Mouse (Mus musculus): ENCODE results near the gene Gak.

Gak gene

DNA sequence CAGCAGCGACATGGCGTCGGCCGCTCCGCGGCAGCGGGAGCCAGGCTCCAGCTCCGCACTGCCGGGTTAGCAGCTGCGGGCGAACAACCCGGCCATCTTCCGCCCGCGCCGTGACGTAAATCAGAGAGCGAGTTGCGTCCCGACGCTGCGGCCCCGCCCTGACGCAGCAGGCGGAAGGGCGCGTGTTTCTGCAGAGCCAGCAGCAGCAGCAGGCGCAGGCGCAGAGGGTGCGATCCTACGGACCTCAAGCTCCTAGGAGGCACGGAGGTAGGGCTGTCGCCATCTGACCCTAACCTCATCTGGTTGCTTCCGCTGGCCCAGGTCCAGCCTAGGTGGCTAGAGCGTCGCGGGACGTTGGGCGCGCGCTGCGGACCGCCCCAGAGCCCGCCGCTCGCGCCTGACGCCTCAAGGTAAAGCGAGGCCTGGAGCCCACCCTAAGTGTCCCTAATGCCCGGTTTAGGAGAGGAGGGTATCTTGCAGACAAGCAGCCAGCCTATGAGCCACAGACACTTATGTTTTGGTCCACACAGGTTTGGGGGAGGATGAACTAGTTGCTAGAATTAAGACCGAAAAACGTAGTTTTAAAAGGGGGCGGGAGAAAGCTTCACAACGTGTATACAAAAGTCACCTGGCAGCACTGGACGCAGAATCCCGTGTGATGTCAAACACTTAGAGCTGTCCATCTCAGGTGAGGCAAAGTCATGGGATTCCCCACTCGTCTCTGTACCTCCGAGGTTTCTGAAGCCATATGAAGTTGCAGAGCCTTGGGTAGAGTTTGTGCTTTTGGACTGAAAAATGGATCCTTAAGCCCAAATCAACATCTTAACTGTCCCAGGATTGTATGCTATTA, at the start of gene Gak, which contains the start of gene Tmem175:
Gene Gak, minus strand, starts transcription at position 122 of the 850 bp plus-strand sequence.
Gene Tmem175, plus strand, starts transcription at position 137 of the 850 bp plus-strand sequence.
- DNase-seq (ENCODE audit: low spot score in 2 of 2): peak; percentile 83 to 87

DNA sequence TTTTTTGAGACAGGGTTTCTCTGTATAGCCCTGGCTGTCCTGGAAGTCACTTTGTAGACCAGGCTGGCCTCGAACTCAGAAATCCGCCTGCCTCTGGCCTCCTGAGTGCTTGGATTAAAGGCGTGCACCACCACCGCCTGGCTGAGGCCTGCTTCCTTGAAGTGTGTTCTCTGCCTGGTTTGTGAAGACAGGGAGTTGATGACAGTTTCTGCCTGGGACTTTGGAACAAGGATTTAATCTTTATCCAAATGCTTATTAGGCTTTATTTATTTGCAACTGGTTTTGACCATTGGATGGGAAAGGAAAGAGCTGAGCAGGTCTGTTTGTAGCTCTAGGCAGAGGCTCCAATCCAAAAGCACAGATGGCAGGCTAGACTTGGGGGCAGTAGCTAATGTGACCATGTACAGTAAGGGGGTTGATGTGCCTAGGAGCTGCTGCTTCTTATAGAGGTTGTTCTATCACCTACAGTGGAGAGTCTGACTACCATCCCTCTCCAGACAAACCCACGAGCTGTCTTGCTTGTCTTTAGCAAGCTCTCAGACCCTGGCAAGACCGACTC, 48.8 kb upstream of the Gak start:
- no peak for DNase-seq (ENCODE audit: low spot score in 2 of 2)

DNA sequence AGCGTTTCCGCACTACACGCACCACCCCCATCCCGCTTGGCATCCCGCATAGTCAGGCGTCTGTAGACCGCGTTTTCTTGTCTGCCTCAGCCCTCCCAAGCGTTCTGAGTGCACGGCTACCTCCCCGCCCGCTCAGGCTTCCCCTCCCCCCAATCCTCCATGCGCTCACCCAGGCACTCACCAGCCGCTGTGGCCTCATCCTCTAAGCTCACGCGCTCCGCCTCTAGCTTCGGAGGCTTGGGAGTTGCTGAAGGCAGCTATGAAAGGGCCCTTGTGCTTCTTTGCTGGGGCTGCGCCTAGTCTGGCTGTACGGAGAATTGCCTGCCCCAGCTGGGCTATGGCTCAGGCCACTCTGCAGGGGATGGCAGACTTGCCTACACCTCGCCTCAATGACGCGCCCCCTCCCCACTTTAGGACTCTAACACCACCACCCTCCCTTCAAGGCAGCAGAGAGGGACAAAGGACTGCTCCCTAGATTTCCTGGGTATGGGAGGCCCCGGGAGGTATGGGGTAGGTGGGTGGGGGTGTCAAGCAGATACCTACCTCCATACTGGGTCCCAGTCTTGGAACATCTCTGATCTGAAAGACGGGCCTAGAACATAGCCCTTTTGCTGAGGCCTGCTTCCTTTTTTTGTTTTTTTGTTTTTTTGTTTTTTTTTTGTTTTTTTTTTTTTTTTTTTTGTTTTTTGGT, 48.2 kb upstream of the Gak start:
- DNase-seq (ENCODE audit: low spot score in 2 of 2): no peak

DNA sequence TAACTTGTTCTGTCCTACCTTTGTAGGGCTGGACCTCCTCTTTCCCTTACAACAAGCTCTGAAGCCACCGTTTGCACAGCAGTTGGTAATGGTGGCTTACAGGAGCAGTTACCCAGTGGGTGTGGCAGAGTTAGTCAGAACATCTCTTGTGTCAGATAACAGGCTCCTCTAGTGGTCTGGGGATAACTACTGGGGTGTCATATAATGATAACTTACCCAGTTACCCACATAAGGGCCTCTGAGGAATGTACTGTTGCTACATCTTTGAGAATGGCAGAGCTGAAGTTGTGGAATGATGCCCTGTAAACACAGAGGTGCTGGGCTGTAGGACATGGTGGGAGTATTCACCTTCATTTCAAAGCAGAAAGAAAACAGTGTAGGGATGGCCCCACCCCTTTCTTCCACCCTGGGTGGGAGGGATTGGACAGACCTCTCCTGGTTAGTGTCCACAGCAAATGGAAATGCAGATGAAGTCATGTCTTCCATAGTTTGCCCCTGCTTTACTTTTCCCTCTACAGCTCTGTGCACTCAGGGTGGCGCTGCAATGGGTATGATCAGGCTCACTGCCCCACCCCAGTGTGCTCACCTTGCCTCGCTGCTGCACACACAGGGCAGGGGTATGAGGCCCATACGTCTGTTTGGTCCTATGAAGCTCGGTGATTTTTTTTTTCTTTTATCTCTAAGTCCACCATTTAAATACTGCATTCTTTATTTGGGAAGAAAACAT, 47.4 kb upstream of the Gak start:
- no peak for DNase-seq (ENCODE audit: low spot score in 2 of 2)

DNA sequence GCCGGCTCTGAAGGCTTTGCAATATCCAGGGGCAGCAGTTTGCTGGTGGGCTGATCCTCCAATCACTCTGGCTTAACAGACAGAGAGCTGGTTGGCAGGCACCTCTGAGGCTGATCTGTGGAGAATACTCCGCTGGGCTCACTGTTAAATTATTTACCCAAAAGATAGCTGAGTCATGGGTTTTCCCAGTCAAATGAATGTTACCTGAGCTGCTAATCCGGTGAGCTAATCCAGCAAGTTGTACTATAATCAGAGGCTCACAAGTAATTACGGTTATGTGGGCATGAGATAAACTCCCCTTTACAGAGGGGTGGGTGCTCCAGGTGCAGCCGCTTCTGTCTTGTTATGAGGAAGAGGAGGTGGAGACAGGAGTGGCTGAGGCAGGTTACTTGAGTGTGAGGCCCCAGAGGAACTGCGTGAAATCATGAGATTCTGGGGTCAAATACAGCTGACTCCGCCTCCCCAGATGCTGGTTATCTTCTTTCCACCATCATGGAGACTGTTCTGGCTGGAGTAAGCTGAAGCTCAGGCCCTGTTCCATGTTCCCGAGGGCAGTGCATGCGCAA, 45.8 kb upstream of the Gak start, which contains the start of gene Slc26a1:
Gene Slc26a1, minus strand, starts transcription at position 319 of the 566 bp plus-strand sequence.
- no peak for DNase-seq (ENCODE audit: low spot score in 2 of 2)

DNA sequence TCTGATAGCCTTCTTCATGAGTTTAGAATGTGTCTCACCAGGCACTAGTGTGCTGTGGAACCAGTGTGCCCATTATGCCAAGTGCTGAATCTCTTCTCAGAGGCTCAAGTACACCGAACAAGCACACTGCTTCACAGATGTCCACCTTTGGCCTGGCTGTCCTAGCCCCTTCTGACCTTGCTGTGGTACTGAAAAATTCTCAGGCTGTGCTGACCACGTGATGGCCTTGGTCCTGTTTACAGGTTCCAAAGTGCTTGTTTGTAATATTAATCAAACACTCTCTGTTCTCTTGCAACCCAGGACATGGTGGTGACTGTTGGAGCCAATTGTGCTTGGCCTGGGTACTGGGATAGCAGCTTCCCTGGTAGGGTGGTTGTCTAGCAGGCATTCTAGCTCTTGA, 45.1 kb upstream of the Gak start:
- no peak for DNase-seq (ENCODE audit: low spot score in 2 of 2)

- DNase-seq (ENCODE audit: low spot score in 2 of 2): no peak
These were observed 42.2 kb upstream of the Gak start for GRCm38 (mm10) chr5:108671757-108672156.

GRCm38 (mm10) chr5:108670785-108671184, 41.2 kb upstream of the Gak start:
- DNase-seq (ENCODE audit: low spot score in 2 of 2): peak; percentile 41 to 50

GRCm38 (mm10) chr5:108669986-108670385, 40.4 kb upstream of the Gak start:
- no peak for DNase-seq (ENCODE audit: low spot score in 2 of 2)

DNA sequence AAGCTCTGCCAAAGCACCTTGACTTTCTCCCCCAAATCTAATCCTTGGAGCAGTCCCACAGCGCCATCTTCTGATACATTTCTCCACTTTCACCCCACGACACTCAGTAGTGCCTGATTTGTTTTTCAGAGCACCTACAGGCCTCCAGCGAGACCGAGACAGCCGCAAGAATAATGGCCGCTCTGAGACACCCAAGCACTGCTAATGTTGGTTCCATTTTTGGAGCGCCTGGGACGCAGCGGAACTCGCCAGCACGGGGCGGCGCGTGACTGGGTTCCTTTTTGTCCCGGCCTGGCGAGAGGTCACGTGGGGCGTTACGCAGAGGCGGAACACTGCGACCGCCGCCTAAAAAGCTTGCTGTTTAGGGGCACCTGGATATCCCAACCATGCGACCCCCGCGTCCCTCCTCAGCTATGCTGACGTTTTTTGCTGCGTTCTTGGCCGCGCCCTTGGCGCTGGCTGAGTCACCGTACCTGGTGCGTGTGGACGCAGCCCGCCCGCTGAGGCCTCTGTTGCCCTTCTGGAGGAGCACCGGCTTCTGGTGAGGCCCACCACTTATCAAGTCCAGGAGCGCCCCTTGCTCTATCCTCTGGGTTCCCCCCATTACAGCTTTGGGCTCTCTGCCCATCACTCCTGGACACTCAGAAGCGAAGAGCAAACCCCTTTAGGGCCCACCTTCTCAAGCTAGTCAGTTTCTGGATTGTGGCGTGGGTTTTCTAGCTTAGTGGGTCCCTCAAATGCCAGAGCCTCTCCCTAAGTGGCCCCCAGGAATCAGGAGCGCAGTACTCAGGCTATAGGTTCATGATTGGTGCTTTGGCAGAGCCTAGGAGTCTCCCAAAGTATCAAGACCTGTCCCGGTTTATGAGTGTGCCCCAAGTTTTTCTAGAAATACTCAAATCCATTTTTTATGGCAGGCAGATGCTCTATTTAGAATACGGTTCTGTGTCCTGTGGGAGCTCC, 39.7 kb upstream of the Gak start, which contains the start of gene Dgkq:
Gene Dgkq, minus strand, starts transcription at position 696 of the 960 bp plus-strand sequence.
- peak; percentile 69 to 77 for DNase-seq (ENCODE audit: low spot score in 2 of 2)

GRCm38 (mm10) chr5:108668387-108668932, 38.9 kb upstream of the Gak start:
- no peak for DNase-seq (ENCODE audit: low spot score in 2 of 2)

DNA sequence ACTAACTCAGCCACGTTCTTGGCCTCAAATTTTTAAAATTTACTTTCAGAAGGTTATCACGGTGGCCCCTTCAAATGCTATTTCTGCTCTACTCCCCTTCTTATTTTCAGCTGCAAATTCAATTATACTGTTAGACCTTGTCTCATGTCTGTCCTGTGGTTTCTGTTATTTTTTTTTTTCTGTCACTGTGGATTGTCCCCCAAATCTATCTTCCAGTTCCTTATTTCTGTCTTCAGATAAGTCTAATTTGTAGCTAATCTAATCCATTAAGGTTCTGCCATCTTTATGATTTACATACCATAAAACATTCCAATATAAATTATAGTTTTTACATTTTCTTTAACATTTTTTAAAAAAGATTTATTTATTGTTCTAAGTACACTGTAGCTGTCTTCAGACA, 37.8 kb upstream of the Gak start:
- no peak for DNase-seq (ENCODE audit: low spot score in 2 of 2)

- no peak for DNase-seq (ENCODE audit: low spot score in 2 of 2)
These were observed 35.5 kb upstream of the Gak start for GRCm38 (mm10) chr5:108665066-108665465.

GRCm38 (mm10) chr5:108662772-108663171, 33.2 kb upstream of the Gak start:
- no peak for DNase-seq (ENCODE audit: low spot score in 2 of 2)

- peak; percentile 87 for DNase-seq (ENCODE audit: low spot score in 2 of 2)
These were observed 31.2 kb upstream of the Gak start for GRCm38 (mm10) chr5:108660632-108661268.

DNA sequence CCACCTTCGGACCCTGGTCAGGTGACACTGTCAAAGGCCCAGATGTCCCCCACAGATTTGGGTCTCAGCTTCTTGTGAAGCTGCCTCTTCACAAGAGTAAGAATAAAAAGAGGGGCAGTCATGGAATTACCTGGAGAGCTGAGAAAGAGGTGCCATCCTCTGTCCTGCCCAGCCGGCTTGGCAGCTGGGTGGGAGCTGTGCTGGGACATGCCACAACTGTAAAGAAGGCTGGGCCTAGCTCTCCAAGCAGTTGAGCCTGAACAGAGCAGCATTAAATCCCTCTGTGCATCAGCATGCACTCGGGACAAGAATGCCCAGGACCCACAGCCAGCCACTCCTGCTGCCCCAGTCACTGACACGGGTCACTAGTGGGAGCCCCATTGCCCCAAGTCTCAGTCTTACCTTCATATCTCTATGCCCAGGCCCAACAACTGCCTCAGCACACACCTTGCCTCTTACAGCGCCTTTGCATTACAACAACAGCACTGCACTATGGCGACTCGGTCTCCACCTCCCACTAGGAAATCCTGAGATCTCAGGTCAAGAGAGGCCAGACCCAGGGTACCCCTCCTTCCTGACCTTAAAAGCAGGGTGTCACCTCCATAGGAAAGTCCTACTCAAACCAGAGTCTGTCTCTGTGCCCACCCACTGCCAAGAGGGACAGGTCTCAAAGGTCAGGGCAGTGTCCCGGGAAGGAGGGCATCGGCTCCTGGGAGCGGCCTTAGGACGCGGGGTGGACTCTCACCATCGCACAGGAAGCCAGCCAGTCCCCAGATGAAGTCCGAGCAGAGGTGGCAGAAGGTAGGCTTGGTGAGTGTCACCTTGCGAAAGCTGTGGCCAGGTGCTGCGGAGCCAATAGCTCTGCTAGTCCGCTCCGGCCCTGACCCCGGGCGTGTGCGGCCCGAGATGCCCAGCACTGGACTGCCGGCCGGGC, 30.4 kb upstream of the Gak start, which contains the start of gene Idua:
Gene Idua, plus strand, starts transcription at position 634 of the 934 bp plus-strand sequence.
- DNase-seq (ENCODE audit: low spot score in 2 of 2): no peak

DNA sequence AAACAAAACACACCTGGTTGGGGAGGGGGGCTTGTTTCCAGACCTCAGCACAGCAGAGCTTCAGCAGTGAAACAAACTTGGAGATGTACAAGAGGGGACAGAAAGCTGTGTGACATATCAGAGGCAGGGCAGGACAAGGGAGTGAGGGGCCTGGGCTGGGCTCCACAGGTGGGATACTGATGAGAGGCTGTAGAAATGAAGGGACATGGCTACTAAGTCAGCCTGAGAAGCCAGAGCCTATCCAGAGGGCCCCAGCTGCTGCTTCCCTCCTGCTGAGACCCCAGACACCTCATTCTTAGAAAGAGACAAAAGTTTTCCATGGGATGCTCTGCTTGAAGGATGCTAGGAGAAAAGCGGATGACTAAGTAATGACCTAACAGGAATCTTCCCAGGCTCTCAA, 29.1 kb upstream of the Gak start:
- no peak for DNase-seq (ENCODE audit: low spot score in 2 of 2)

GRCm38 (mm10) chr5:108657406-108657805, 27.9 kb upstream of the Gak start:
- DNase-seq (ENCODE audit: low spot score in 2 of 2): no peak
